Mouse (Mus musculus): ENCODE measurements around the gene Cpne9. TPM values are rescaled to one million over a fixed set of nuclear protein-coding genes. Genes with fewer than 3 reads are reported as not detected.

The Cpne9 gene
- total RNA-seq, 1 experiment, result 2.9 TPM

- Histone ChIP-seq H3K4me3 (ENCODE audit: insufficient read depth in 1 of 2, low read depth in 1 of 2, low read length in 2 of 2, poor library complexity in 1 of 2, severe bottlenecking in 1 of 2) (no peak overlapping the region), H3K9ac (ENCODE audit: insufficient read depth, low read depth, low read length, poor library complexity, severe bottlenecking) (no peak overlapping the region), H3K36me3 (ENCODE audit: control insufficient read depth, insufficient read depth, low read length, poor library complexity, severe bottlenecking) (peaks cover 9% of the 10 kb centered on the region; the same call in 1 of the 2 replicates), H3K4me1 (ENCODE audit: control insufficient read depth in 2 of 2, insufficient read depth in 2 of 2, low read length in 2 of 2, poor library complexity in 1 of 2) (peaks cover 0 to 3% of the 10 kb centered on the region in 2 experiments; a peak in 1 of 4 replicates), H3K27ac (ENCODE audit: insufficient read depth, low read depth, low read length, poor library complexity, severe bottlenecking) (no peak overlapping the region), H3K9me3 (ENCODE audit: control insufficient read depth, insufficient read depth, low read depth, low read length) (no peaks in the 10 kb centered on the region)
- no peak for DNase-seq (ENCODE audit: low read depth, low spot score)
- TF ChIP-seq CHD2 (IDR thresholded peaks at IDR 0.05; ENCODE audit: low read depth, low read length), result no peak
- no peak for TF ChIP-seq ZC3H11A (IDR thresholded peaks at IDR 0.05; ENCODE audit: borderline replicate concordance, low read depth, low read length)
- no peak for TF ChIP-seq MAFK (IDR thresholded peaks at IDR 0.05; ENCODE audit: insufficient read depth, low read depth, low read length)
- TF ChIP-seq ZNF384 (IDR thresholded peaks at IDR 0.05; ENCODE audit: low read depth, low read length), result no peak
- TF ChIP-seq HCFC1 (IDR thresholded peaks at IDR 0.05; ENCODE audit: borderline replicate concordance, insufficient read depth, low read length), result no peak
- in situ Hi-C loops (cut with MboI; ENCODE audit: low sequenced_read_pairs in 2 of 2, unreplicated experiment in 2 of 2), result no loop called here
Observed at GRCm38 (mm10) chr6:113242753-113243152, 39.4 kb upstream of the Cpne9 start.

- in situ Hi-C loops (cut with MboI; ENCODE audit: low sequenced_read_pairs in 2 of 2, unreplicated experiment in 2 of 2), result no loop called here
- peaks cover 0 to 5% of the 10 kb centered on the region in 2 experiments; a peak in 1 of 4 replicates for H3K4me1 ChIP-seq (ENCODE audit: control insufficient read depth in 2 of 2, insufficient read depth in 2 of 2, low read length in 2 of 2, poor library complexity in 1 of 2)
- TF ChIP-seq ZNF384 (IDR thresholded peaks at IDR 0.05; ENCODE audit: low read depth, low read length) (no peak), CHD2 (IDR thresholded peaks at IDR 0.05; ENCODE audit: low read depth, low read length) (no peak), ZC3H11A (IDR thresholded peaks at IDR 0.05; ENCODE audit: borderline replicate concordance, low read depth, low read length) (no peak), MAFK (IDR thresholded peaks at IDR 0.05; ENCODE audit: insufficient read depth, low read depth, low read length) (no peak), HCFC1 (IDR thresholded peaks at IDR 0.05; ENCODE audit: borderline replicate concordance, insufficient read depth, low read length) (no peak)
- no peak overlapping the region for H3K27ac ChIP-seq (ENCODE audit: insufficient read depth, low read depth, low read length, poor library complexity, severe bottlenecking)
- no peak overlapping the region for H3K9ac ChIP-seq (ENCODE audit: insufficient read depth, low read depth, low read length, poor library complexity, severe bottlenecking)
- H3K4me3 ChIP-seq (ENCODE audit: insufficient read depth in 1 of 2, low read depth in 1 of 2, low read length in 2 of 2, poor library complexity in 1 of 2, severe bottlenecking in 1 of 2), result no peak overlapping the region
- H3K9me3 ChIP-seq (ENCODE audit: control insufficient read depth, insufficient read depth, low read depth, low read length), result no peaks in the 10 kb centered on the region
- H3K36me3 ChIP-seq (ENCODE audit: control insufficient read depth, insufficient read depth, low read length, poor library complexity, severe bottlenecking), result peaks cover 2% of the 10 kb centered on the region; the same call in 1 of the 2 replicates
- no peak for DNase-seq (ENCODE audit: low read depth, low spot score)
Observed at GRCm38 (mm10) chr6:113245585-113245984, 36.5 kb upstream of the Cpne9 start.

DNA sequence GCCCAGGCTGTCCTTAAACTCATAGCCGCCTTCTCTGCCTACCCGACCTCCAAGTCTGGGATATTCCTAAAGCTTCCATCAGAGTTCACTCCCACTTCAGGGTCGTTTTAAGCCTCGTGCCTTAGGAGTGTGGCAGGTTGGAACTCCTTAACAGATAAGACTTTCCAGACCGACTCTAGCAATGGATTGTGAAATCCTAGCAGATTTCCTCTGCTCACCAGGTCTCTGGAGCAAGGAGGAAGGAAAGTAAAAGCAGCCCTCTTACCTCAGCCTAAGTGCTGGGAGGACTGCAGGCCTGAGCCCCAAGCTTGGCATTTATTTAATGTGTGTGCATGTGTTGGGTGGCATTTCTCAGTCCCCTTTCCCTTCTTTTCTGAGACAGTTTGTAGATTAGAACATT is 31.3 kb upstream of the Cpne9 start:
- no peaks in the 10 kb centered on the region for H3K9me3 ChIP-seq (ENCODE audit: control insufficient read depth, insufficient read depth, low read depth, low read length)
- in situ Hi-C loops (cut with MboI; ENCODE audit: low sequenced_read_pairs in 2 of 2, unreplicated experiment in 2 of 2), result no loop called here
- peaks cover 0 to 5% of the 10 kb centered on the region in 2 experiments; a peak in 1 of 4 replicates for H3K4me1 ChIP-seq (ENCODE audit: control insufficient read depth in 2 of 2, insufficient read depth in 2 of 2, low read length in 2 of 2, poor library complexity in 1 of 2)
- TF ChIP-seq MAFK (IDR thresholded peaks at IDR 0.05; ENCODE audit: insufficient read depth, low read depth, low read length) (no peak), ZNF384 (IDR thresholded peaks at IDR 0.05; ENCODE audit: low read depth, low read length) (no peak), ZC3H11A (IDR thresholded peaks at IDR 0.05; ENCODE audit: borderline replicate concordance, low read depth, low read length) (no peak), CHD2 (IDR thresholded peaks at IDR 0.05; ENCODE audit: low read depth, low read length) (no peak), HCFC1 (IDR thresholded peaks at IDR 0.05; ENCODE audit: borderline replicate concordance, insufficient read depth, low read length) (no peak)
- no peak for DNase-seq (ENCODE audit: low read depth, low spot score)
- peaks cover 9% of the 10 kb centered on the region; the same call in 1 of the 2 replicates for H3K36me3 ChIP-seq (ENCODE audit: control insufficient read depth, insufficient read depth, low read length, poor library complexity, severe bottlenecking)
- no peak overlapping the region for H3K4me3 ChIP-seq (ENCODE audit: insufficient read depth in 1 of 2, low read depth in 1 of 2, low read length in 2 of 2, poor library complexity in 1 of 2, severe bottlenecking in 1 of 2)
- no peak overlapping the region for H3K27ac ChIP-seq (ENCODE audit: insufficient read depth, low read depth, low read length, poor library complexity, severe bottlenecking)
- H3K9ac ChIP-seq (ENCODE audit: insufficient read depth, low read depth, low read length, poor library complexity, severe bottlenecking), result no peak overlapping the region

DNA sequence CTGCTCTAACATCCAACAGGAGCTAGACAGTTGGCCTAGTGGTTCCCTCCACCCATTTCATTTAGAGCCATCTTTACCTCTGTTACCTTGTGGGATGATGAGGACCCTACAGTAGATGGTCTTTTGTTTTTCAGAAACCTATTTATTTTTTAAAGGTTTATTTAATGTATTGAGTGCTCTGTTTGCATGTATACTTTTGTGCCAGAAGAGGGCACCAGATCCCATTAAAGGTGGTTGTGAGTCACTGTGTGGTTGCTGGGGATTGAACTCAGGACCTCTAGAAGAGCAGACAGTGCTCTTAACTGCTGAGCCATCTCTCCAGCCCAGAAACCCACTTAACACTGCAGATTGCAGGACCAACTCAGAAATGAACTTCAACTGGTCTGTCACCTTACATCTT is 30.2 kb upstream of the Cpne9 start:
- in situ Hi-C loops (cut with MboI; ENCODE audit: low sequenced_read_pairs in 2 of 2, unreplicated experiment in 2 of 2), result no loop called here
- H3K4me3 ChIP-seq (ENCODE audit: insufficient read depth in 1 of 2, low read depth in 1 of 2, low read length in 2 of 2, poor library complexity in 1 of 2, severe bottlenecking in 1 of 2), result no peak overlapping the region
- H3K36me3 ChIP-seq (ENCODE audit: control insufficient read depth, insufficient read depth, low read length, poor library complexity, severe bottlenecking), result peaks cover 15% of the 10 kb centered on the region; the same call in 1 of the 2 replicates

GRCm38 (mm10) chr6:113254899-113255298 is 27.2 kb upstream of the Cpne9 start:
- no peak overlapping the region for H3K27ac ChIP-seq (ENCODE audit: insufficient read depth, low read depth, low read length, poor library complexity, severe bottlenecking)
- H3K4me3 ChIP-seq (ENCODE audit: insufficient read depth in 1 of 2, low read depth in 1 of 2, low read length in 2 of 2, poor library complexity in 1 of 2, severe bottlenecking in 1 of 2), result no peak overlapping the region
- H3K9ac ChIP-seq (ENCODE audit: insufficient read depth, low read depth, low read length, poor library complexity, severe bottlenecking), result no peak overlapping the region
- TF ChIP-seq HCFC1 (IDR thresholded peaks at IDR 0.05; ENCODE audit: borderline replicate concordance, insufficient read depth, low read length) (no peak), ZNF384 (IDR thresholded peaks at IDR 0.05; ENCODE audit: low read depth, low read length) (no peak), MAFK (IDR thresholded peaks at IDR 0.05; ENCODE audit: insufficient read depth, low read depth, low read length) (no peak), CHD2 (IDR thresholded peaks at IDR 0.05; ENCODE audit: low read depth, low read length) (no peak), ZC3H11A (IDR thresholded peaks at IDR 0.05; ENCODE audit: borderline replicate concordance, low read depth, low read length) (no peak)
- in situ Hi-C loops (cut with MboI; ENCODE audit: low sequenced_read_pairs in 2 of 2, unreplicated experiment in 2 of 2), result no loop called here
- no peak for DNase-seq (ENCODE audit: low read depth, low spot score)
- no peaks in the 10 kb centered on the region for H3K9me3 ChIP-seq (ENCODE audit: control insufficient read depth, insufficient read depth, low read depth, low read length)
- H3K4me1 ChIP-seq (ENCODE audit: control insufficient read depth in 2 of 2, insufficient read depth in 2 of 2, low read length in 2 of 2, poor library complexity in 1 of 2), result 0 out of 4 replicates have a peak, but pooled peaks cover 0 to 2% of the 10 kb centered on the region in 2 experiments
- H3K36me3 ChIP-seq (ENCODE audit: control insufficient read depth, insufficient read depth, low read length, poor library complexity, severe bottlenecking), result peaks cover 24% of the 10 kb centered on the region; the same call in 1 of the 2 replicates

More for the DNA sequence above, 30.2 kb upstream of the Cpne9 start:
- peaks cover 0 to 5% of the 10 kb centered on the region in 2 experiments; a peak in 1 of 4 replicates for H3K4me1 ChIP-seq (ENCODE audit: control insufficient read depth in 2 of 2, insufficient read depth in 2 of 2, low read length in 2 of 2, poor library complexity in 1 of 2)
- DNase-seq (ENCODE audit: low read depth, low spot score), result no peak
- H3K27ac ChIP-seq (ENCODE audit: insufficient read depth, low read depth, low read length, poor library complexity, severe bottlenecking), result no peak overlapping the region
- no peak overlapping the region for H3K9ac ChIP-seq (ENCODE audit: insufficient read depth, low read depth, low read length, poor library complexity, severe bottlenecking)
- TF ChIP-seq ZC3H11A (IDR thresholded peaks at IDR 0.05; ENCODE audit: borderline replicate concordance, low read depth, low read length) (0 out of 2 replicates have a peak, but pooled peaks have one; percentile 12), ZNF384 (IDR thresholded peaks at IDR 0.05; ENCODE audit: low read depth, low read length) (no peak)
- no peaks in the 10 kb centered on the region for H3K9me3 ChIP-seq (ENCODE audit: control insufficient read depth, insufficient read depth, low read depth, low read length)

Measured in ES-E14 (cell line).